Mouse (Mus musculus) hindbrain, embryonic 16.5 days (tissue): ENCODE measurements at regions not wholly inside any gene's neighbourhood (a gene's known extent, or its start where the extent isn't known, plus 50 kb on each side); places are given as distances from the start of the nearest gene placed in this dataset.

Source experiments
- ATAC-seq: fragments of 200-750 bp; cut with Nextera tagmentation; 2 replicates; pipeline ENCODE4 v1.8.0; 2017; ENCODE audit warnings: moderate TSS enrichment, moderate library complexity
- H3K27ac ChIP-seq: fragments of 300-500 bp; sonication (generic); 2 replicates; pipeline ENCODE4 v1.5.1; 2014; ENCODE audit warnings: low read depth, mild to moderate bottlenecking, control low read depth, low read length, moderate library complexity
- H3K27me3 ChIP-seq: fragments of 300-500 bp; sonication (generic); replicated peaks from 2 replicates; pipeline ENCODE4 v1.6.1; 2014; ENCODE audit warnings: low read length; ENCODE audit not compliant: control insufficient read depth, insufficient read depth
- H3K36me3 ChIP-seq: fragments of 300-500 bp; sonication (generic); 2 replicates; pipeline ENCODE4 v1.6.1; 2014; ENCODE audit warnings: mild to moderate bottlenecking, low read length, moderate library complexity, mixed read lengths; ENCODE audit not compliant: control insufficient read depth, insufficient read depth
- H3K4me1 ChIP-seq: fragments of 300-500 bp; sonication (generic); 2 replicates; pipeline ENCODE4 v1.6.1; 2014; ENCODE audit warnings: low read depth, low read length; ENCODE audit not compliant: control insufficient read depth, insufficient read depth
- H3K4me2 ChIP-seq: fragments of 300-500 bp; sonication (generic); 2 replicates; pipeline ENCODE4 v1.6.1; 2014; ENCODE audit warnings: mild to moderate bottlenecking, low read length, control low read depth, moderate library complexity
- H3K4me3 ChIP-seq: fragments of 300-500 bp; sonication (generic); 2 replicates; pipeline ENCODE4 v1.5.1; 2014; ENCODE audit warnings: mild to moderate bottlenecking, low read length, control low read depth, moderate library complexity
- H3K9ac ChIP-seq: fragments of 300-500 bp; sonication (generic); 2 replicates; pipeline ENCODE4 v1.6.1; 2014; ENCODE audit warnings: low read depth, mild to moderate bottlenecking, control low read depth, low read length, moderate library complexity
- H3K9me3 ChIP-seq: fragments of 300-500 bp; sonication (generic); 2 replicates; pipeline ENCODE4 v1.6.1; 2014; ENCODE audit warnings: mild to moderate bottlenecking, low read length, moderate library complexity; ENCODE audit not compliant: control insufficient read depth
- WGBS: fragments of 180-500 bp; shearing (Covaris S2); extraction: QIAGEN DNeasy Blood & Tissue Kit; methylation state at CpG from one replicate; pipeline ENCODE4 v1.1.7; 2014; 5-methylcytosine and 5-hydroxymethylcytosine counted together

DNA sequence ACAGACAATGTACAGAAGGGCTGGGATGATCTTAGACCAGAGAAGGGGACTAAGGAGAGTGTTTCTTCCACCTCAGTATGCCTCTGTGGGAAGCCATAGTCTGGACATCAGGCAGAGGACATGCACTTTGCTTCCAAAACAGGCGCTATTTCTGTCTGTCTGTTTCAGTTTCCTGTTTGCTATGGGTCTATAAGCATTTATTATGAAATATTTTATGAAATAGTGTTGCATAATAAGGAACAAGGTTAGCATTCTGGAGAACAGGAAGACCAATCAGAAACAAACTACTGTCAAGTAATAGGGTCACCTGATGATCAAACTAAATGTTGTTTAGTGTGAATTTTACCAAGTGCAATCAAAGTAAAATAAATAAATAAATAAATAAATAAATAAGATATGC lies 160.4 kb upstream of the Gm10192 start:
- no peak for ATAC-seq
- Histone ChIP-seq H3K4me1 (no peaks in the 10 kb centered on the region), H3K27ac (no peak overlapping the region), H3K4me2 (no peak overlapping the region), H3K4me3 (no peak overlapping the region), H3K36me3 (no peaks in the 10 kb centered on the region), H3K27me3 (no peaks in the 10 kb centered on the region), H3K9ac (no peak overlapping the region), H3K9me3 (no peaks in the 10 kb centered on the region)
- 91% methylated on average over 1 of the region's 1 CpGs for WGBS
